Mouse (Mus musculus): ENCODE results near the gene Rpl41. TPM values are rescaled to one million over a fixed set of nuclear protein-coding genes. Genes with fewer than 3 reads are reported as not detected.

The Rpl41 gene
- polyA plus RNA-seq, 1 experiment from 2014 or later, result 4,536 TPM

DNA sequence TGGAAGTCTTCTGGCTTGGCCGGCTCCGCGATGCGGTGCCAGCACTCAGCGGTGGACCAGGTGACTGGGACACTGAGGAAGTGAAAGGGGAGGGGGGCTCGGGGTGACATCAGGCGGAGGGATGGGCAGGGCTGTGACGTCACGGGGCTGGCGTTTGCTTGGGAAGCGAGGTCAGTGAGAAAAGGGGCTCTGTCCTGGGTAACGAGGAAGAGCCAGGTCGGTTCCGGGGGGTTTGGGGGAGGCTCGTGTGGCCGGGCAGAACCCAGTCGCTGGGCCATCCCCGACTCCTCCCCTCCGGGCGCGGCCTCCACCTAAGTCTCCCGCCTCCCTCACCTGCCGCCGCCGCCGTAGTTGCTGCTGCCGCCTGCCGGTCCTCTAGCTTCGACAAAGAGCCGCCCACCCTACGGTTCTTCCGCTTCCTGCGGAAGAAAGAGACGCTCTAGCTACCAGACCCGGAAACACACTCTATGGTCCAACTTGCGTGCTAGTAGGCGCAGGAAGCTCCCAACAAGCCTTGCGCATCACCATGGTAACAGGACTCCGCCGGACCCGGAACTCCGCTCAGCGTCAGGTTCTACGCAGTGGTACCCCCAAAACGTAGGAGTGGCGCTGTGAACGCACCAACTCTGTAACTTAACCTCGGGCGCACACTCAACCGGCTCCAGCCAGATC is 1.6 kb downstream of the Rpl41 start, which contains the start of gene Zc3h10:
TSS of gene Zc3h10 (minus strand) at position 414 of the 672 bp plus-strand sequence.
- H3K27ac ChIP-seq, result peak within 1 kb of the TSS; percentile 97
- peaks cover 18% of the 10 kb centered on the region for H3K36me3 ChIP-seq (ENCODE audit: insufficient read depth, low read length)
- H3K9me3 ChIP-seq (replicated peaks; ENCODE audit: low read length), result no peaks in the 10 kb centered on the region
- no peaks in the 10 kb centered on the region for H3K4me1 ChIP-seq (replicated peaks; ENCODE audit: insufficient read depth, low read length)
- H3K9ac ChIP-seq (ENCODE audit: low read depth, low read length), result peak within 1 kb of the TSS; percentile 87
- ATAC-seq (replicated peaks; ENCODE audit: low FRiP score, low read depth) (peak; percentile 89), DNase-seq (ENCODE audit: low spot score) (peak; percentile 100)
- H3K27me3 ChIP-seq (ENCODE audit: insufficient read depth, low read length), result no peaks in the 10 kb centered on the region
- peak within 1 kb of the TSS; percentile 70 for H3K4me2 ChIP-seq (ENCODE audit: low read length)
- H3K4me3 ChIP-seq (replicated peaks; ENCODE audit: low read depth, low read length), result peak within 1 kb of the TSS; percentile 61
- under 1% methylated on average over 48 of the region's 50 CpGs for WGBS
- TF ChIP-seq CTCF (IDR thresholded peaks at IDR 0.05; ENCODE audit: low read depth), result peak; percentile 71

DNA sequence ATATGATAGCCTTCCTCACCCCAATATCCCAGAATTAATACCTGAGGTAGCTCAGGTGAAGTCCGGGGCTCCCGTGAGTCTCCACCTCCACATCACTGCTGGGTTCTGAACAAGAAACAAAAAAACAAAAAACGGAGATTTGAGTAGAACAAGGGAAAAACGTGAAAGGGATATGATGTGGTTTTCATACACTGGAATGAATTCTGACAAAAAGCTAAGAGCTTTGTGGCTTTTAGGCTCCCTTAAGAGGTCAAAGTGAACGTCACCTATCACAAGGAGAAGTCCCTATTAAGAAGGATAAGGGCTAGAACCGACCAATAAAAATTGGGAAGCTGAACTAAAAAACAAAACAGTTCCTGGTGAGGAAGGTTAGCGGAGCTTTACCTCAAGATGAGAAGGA is 2.3 kb downstream of the Rpl41 start:
- TF ChIP-seq CTCF (IDR thresholded peaks at IDR 0.05; ENCODE audit: low read depth), result no peak
- ATAC-seq (replicated peaks; ENCODE audit: low FRiP score, low read depth) (no peak), DNase-seq (ENCODE audit: low spot score) (no peak)
- H3K9ac ChIP-seq (ENCODE audit: low read depth, low read length), result peak overlapping the region; percentile 57; the same call in 1 of the 2 replicates
- peak overlapping the region; percentile 97 for H3K27ac ChIP-seq
- 18% methylated on average over 7 of the region's 7 CpGs for WGBS
- peaks cover 18% of the 10 kb centered on the region for H3K36me3 ChIP-seq (ENCODE audit: insufficient read depth, low read length)
- no peaks in the 10 kb centered on the region for H3K27me3 ChIP-seq (ENCODE audit: insufficient read depth, low read length)
- peak overlapping the region; percentile 70 for H3K4me2 ChIP-seq (ENCODE audit: low read length)
- H3K9me3 ChIP-seq (replicated peaks; ENCODE audit: low read length), result no peaks in the 10 kb centered on the region
- no peaks in the 10 kb centered on the region for H3K4me1 ChIP-seq (replicated peaks; ENCODE audit: insufficient read depth, low read length)
- H3K4me3 ChIP-seq (replicated peaks; ENCODE audit: low read depth, low read length), result peak overlapping the region; percentile 61

DNA sequence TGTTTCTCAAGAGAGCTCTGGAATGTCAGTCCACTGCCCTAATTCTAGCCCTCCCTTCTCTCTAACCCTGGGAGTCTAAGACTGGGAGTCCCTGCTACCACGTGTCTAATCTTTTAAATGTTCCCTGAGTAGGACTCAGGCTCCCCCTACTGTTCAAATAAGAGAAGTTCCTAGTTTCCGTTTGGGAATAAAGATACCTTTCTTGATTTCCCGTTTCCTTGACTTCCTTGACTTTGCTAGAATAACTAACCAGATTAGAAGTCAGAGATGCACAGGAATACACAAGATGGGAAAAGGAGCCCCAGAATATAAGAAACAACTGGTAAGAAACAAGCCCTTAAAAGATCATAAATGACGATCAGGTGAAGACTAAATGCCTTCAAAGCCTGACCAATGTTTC is 2.7 kb downstream of the Rpl41 start:
- DNase-seq (ENCODE audit: low spot score), result peak; percentile 98
- Histone ChIP-seq H3K4me1 (replicated peaks; ENCODE audit: insufficient read depth, low read length) (no peaks in the 10 kb centered on the region), H3K4me2 (ENCODE audit: low read length) (peak overlapping the region; percentile 70), H3K36me3 (ENCODE audit: insufficient read depth, low read length) (peaks cover 18% of the 10 kb centered on the region), H3K27me3 (ENCODE audit: insufficient read depth, low read length) (no peaks in the 10 kb centered on the region), H3K27ac (0 out of 2 replicates have a peak overlapping the region, but pooled peaks have one; percentile 97), H3K9ac (ENCODE audit: low read depth, low read length) (0 out of 2 replicates have a peak overlapping the region, but pooled peaks have one; percentile 57), H3K9me3 (replicated peaks; ENCODE audit: low read length) (no peaks in the 10 kb centered on the region), H3K4me3 (replicated peaks; ENCODE audit: low read depth, low read length) (peak overlapping the region; percentile 61)
- WGBS, result 10% methylated on average over 4 of the region's 4 CpGs
- TF ChIP-seq CTCF (IDR thresholded peaks at IDR 0.05; ENCODE audit: low read depth), result peak; percentile 91
- no peak for ATAC-seq (replicated peaks; ENCODE audit: low FRiP score, low read depth)

DNA sequence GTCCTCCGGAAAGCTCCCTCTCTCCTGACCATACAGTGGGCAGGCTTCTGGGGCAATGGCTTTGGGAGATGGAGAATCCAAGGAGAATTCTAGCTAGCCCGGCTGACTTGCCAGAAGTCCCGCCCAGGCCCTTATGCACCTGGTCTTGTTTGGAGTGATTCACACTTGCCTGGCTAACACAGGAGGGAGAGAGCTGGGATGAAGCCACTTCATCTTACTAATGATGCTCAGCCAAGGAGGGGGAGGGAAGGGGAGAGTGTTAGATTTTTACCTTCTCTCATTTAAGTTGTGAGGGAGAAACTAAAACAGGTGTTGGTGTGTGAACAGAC is 3.6 kb downstream of the Rpl41 start:
- H3K9me3 ChIP-seq (replicated peaks; ENCODE audit: low read length), result no peaks in the 10 kb centered on the region
- H3K9ac ChIP-seq (ENCODE audit: low read depth, low read length), result 0 out of 2 replicates have a peak overlapping the region, but pooled peaks have one; percentile 2
- peaks cover 18% of the 10 kb centered on the region for H3K36me3 ChIP-seq (ENCODE audit: insufficient read depth, low read length)
- H3K4me1 ChIP-seq (replicated peaks; ENCODE audit: insufficient read depth, low read length), result no peaks in the 10 kb centered on the region
- H3K4me3 ChIP-seq (replicated peaks; ENCODE audit: low read depth, low read length), result no peak overlapping the region
- ATAC-seq (replicated peaks; ENCODE audit: low FRiP score, low read depth) (no peak), DNase-seq (ENCODE audit: low spot score) (no peak)
- 78% methylated on average over 3 of the region's 3 CpGs for WGBS
- H3K27me3 ChIP-seq (ENCODE audit: insufficient read depth, low read length), result no peaks in the 10 kb centered on the region
- no peak for TF ChIP-seq CTCF (IDR thresholded peaks at IDR 0.05; ENCODE audit: low read depth)
- H3K27ac ChIP-seq, result no peak overlapping the region
- no peak overlapping the region for H3K4me2 ChIP-seq (ENCODE audit: low read length)

DNA sequence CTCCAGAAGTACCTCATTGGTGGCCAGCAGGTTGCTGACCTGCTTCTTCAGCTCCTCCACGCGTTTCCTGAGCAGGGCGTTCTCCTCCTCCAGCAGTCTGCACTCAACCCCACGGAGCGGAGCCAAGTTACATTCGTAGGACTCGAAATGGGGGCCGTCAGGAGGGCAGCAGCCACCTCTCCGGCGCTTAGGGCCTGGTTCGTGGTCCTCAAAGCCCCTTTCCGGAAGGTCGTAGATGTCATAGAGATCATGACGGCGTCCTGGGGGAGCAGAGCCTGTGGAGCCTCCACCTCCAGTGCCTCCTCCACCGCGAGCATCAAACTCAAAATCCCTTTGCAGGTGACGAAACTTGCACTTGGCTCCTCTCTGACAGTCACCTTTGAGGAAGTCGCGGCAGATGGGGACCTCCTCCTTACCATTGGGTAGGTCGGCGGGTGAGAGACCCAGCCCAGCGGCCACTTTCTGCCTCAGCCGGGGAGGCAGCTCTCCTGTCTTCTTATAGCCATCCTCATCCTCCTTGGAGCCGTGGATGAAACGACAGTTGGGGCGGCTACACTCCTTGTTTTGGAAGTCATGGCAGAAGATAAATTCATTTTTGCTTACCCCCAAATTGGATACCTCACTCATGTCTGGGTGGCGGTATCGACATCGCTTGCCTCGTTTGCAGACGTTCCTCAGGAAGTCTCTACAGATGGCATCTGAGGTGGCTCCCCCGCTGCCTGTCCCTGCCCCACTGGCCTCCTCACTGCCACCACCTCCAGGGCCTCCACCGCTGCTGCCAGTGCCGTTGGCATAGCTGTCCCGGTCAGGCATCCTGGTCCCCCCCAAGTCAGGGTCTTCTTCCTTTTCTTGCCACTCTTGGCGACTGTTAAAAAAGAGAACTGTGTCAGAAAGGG is 4.2 kb downstream of the Rpl41 start:
- ATAC-seq (replicated peaks; ENCODE audit: low FRiP score, low read depth) (no peak), DNase-seq (ENCODE audit: low spot score) (no peak)
- Histone ChIP-seq H3K4me1 (replicated peaks; ENCODE audit: insufficient read depth, low read length) (no peaks in the 10 kb centered on the region), H3K27ac (no peak overlapping the region), H3K4me2 (ENCODE audit: low read length) (no peak overlapping the region), H3K4me3 (replicated peaks; ENCODE audit: low read depth, low read length) (no peak overlapping the region), H3K36me3 (ENCODE audit: insufficient read depth, low read length) (peaks cover 18% of the 10 kb centered on the region), H3K27me3 (ENCODE audit: insufficient read depth, low read length) (no peaks in the 10 kb centered on the region), H3K9ac (ENCODE audit: low read depth, low read length) (no peak overlapping the region), H3K9me3 (replicated peaks; ENCODE audit: low read length) (no peaks in the 10 kb centered on the region)
- no peak for TF ChIP-seq CTCF (IDR thresholded peaks at IDR 0.05; ENCODE audit: low read depth)
- WGBS, result 93% methylated on average over 37 of the region's 37 CpGs

DNA sequence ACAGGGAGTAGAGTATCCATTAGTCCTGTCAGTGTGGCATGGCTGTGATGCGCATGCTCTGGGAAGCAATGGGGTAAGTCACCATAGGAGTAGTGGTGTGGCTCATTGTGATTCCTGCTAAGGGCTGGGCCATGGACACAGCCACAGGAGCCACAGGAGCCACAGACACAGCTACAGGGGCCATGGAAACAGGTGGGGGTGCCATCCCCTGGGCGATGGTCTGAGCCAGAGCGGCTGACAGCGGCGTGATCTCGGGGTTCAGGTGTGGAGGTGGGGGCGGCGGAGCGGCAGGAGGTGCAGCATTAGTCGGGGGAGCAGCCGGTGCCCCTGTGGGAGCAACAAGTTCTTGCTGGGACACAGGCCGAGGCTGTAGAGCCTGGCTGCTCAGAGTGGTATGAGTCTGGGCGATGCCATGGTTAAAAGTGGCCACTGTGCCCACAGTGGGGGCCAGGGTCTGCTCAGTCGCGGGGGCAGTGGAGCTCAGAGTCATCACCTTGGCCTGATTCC is 4.9 kb downstream of the Rpl41 start:
- H3K27ac ChIP-seq, result no peak overlapping the region
- no peak for TF ChIP-seq CTCF (IDR thresholded peaks at IDR 0.05; ENCODE audit: low read depth)
- ATAC-seq (replicated peaks; ENCODE audit: low FRiP score, low read depth) (no peak), DNase-seq (ENCODE audit: low spot score) (no peak)
- H3K36me3 ChIP-seq (ENCODE audit: insufficient read depth, low read length), result peaks cover 18% of the 10 kb centered on the region
- H3K9ac ChIP-seq (ENCODE audit: low read depth, low read length), result no peak overlapping the region
- H3K4me3 ChIP-seq (replicated peaks; ENCODE audit: low read depth, low read length), result no peak overlapping the region
- H3K4me2 ChIP-seq (ENCODE audit: low read length), result no peak overlapping the region
- no peaks in the 10 kb centered on the region for H3K4me1 ChIP-seq (replicated peaks; ENCODE audit: insufficient read depth, low read length)
- H3K27me3 ChIP-seq (ENCODE audit: insufficient read depth, low read length), result no peaks in the 10 kb centered on the region
- 94% methylated on average over 15 of the region's 15 CpGs for WGBS
- no peaks in the 10 kb centered on the region for H3K9me3 ChIP-seq (replicated peaks; ENCODE audit: low read length)
